Mouse (Mus musculus): ENCODE measurements at regions not wholly inside any gene's neighbourhood (a gene's known extent, or its start where the extent isn't known, plus 50 kb on each side); places are given as distances from the start of the nearest gene placed in this dataset.
A peak's percentile ranks its signal among the peaks of the same experiment; 100 is the strongest.
"Not testable (repeated sequence)": the region's sequence is repeated elsewhere in the genome, so short reads cannot be mapped to it uniquely, and the experiment has no call there.

DNA sequence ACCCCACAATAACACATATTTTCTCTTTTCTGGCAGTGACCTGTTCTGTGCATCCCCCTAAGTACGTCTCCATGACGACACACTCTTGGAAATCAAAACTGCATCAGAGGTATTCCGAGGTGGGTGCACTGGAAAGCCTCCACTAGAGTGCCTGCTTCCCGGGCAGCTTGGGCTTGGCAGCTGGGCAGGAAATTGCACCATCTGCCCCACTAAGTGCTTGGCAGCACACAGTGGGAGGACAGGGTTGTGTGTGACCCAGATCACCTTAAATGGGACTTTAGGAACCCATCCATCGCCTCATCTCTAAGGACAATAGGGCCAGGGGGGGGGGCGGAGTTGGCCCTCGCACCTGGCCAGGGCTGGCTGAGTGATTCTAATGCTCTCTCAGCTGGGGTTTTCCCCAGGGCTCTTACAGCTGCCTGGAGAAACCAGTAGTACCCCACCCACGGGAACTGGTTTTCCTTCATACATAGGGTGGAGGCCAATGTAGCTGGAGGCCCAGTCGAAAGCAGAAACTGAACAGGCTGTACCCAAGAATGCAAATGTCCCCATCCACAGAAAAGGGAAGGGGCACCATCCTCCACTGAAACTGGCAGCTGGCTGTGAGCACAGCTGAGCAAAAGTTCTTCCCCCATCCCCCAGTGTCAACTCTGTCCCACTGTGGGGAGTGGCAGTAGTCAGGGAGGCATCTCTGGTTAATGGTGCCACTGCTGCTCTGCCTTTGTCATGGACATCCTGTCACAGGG, 75.7 kb downstream of the Cryaa start:
- no peak overlapping the region for H3K27ac ChIP-seq
- no peaks in the 10 kb centered on the region for H3K27me3 ChIP-seq
- ATAC-seq (ENCODE audit: low FRiP score), result no peak
- H3K9me3 ChIP-seq, result 0 out of 2 replicates have a peak, but pooled peaks cover 5% of the 10 kb centered on the region
- no peaks in the 10 kb centered on the region for H3K4me1 ChIP-seq
- H3K36me3 ChIP-seq (replicated peaks), result no peaks in the 10 kb centered on the region
- WGBS, result 70% methylated on average over 9 of the region's 9 CpGs
- no peak overlapping the region for H3K9ac ChIP-seq
- no peak overlapping the region for H3K4me2 ChIP-seq
- H3K4me3 ChIP-seq (replicated peaks), result no peak overlapping the region

GRCm38 (mm10) chr17:31753859-31754229, 76.2 kb downstream of the Cryaa start:
- WGBS, result 51% methylated on average over 4 of the region's 4 CpGs
- H3K9ac ChIP-seq, result no peak overlapping the region
- ATAC-seq (ENCODE audit: low FRiP score), result no peak
- no peaks in the 10 kb centered on the region for H3K36me3 ChIP-seq (replicated peaks)
- no peaks in the 10 kb centered on the region for H3K27me3 ChIP-seq
- no peaks in the 10 kb centered on the region for H3K4me1 ChIP-seq
- no peak overlapping the region for H3K4me3 ChIP-seq (replicated peaks)
- no peak overlapping the region for H3K4me2 ChIP-seq
- no peak overlapping the region for H3K27ac ChIP-seq
- H3K9me3 ChIP-seq, result 0 out of 2 replicates have a peak, but pooled peaks cover 5% of the 10 kb centered on the region

DNA sequence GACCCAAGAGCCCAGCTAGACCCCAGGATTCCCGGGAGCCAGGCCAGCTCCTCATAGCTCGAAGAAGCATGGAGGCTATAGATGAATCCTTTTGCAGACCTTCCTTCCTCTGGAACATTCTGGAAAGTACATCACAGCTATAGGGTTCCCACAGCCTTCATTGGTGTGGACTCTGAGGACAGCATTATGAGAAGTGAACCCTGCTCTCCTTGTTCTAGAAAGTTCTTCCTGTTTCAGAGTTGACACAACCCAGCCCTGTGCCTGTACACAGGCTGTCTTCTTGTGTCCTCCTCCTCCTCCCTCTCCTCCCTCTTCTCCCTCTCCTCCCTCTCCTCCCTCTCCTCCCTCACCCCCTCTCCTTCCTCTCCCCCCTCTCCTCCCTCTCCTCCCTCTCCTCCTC, 82.9 kb downstream of the Cryaa start:
- no peak for ATAC-seq (ENCODE audit: low FRiP score)
- 91% methylated on average over 2 of the region's 2 CpGs for WGBS
- no peaks in the 10 kb centered on the region for H3K27me3 ChIP-seq

GRCm38 (mm10) chr17:31763078-31763477, 85.5 kb downstream of the Cryaa start:
- H3K4me2 ChIP-seq, result no peak overlapping the region
- no peaks in the 10 kb centered on the region for H3K9me3 ChIP-seq

More for the DNA sequence above, 82.9 kb downstream of the Cryaa start:
- Histone ChIP-seq H3K27ac (no peak overlapping the region), H3K9ac (no peak overlapping the region), H3K4me1 (no peaks in the 10 kb centered on the region; the same call in 1 of the 2 replicates), H3K36me3 (replicated peaks) (no peaks in the 10 kb centered on the region), H3K4me2 (no peak overlapping the region), H3K4me3 (replicated peaks) (no peak overlapping the region), H3K9me3 (0 out of 2 replicates have a peak, but pooled peaks cover 5% of the 10 kb centered on the region)

GRCm38 (mm10) chr17:31766779-31767697, 88.6 kb downstream of the Sik1 start:
- Histone ChIP-seq H3K27ac (peak overlapping the region; percentile 85), H3K9me3 (peaks cover 6% of the 10 kb centered on the region; the same call in 1 of the 2 replicates), H3K4me2 (peak overlapping the region; percentile 0; the same call in 1 of the 2 replicates), H3K27me3 (no peaks in the 10 kb centered on the region; the same call in 1 of the 2 replicates), H3K36me3 (replicated peaks) (no peaks in the 10 kb centered on the region), H3K9ac (0 out of 2 replicates have a peak overlapping the region, but pooled peaks have one; percentile 12), H3K4me1 (peaks cover 22% of the 10 kb centered on the region), H3K4me3 (replicated peaks) (no peak overlapping the region)
- ATAC-seq (ENCODE audit: low FRiP score), result peak; percentile 89
- WGBS, result 28% methylated on average over 25 of the region's 25 CpGs

More at GRCm38 (mm10) chr17:31763078-31763477, 85.5 kb downstream of the Cryaa start:
- Histone ChIP-seq H3K27ac (no peak overlapping the region), H3K4me3 (replicated peaks) (no peak overlapping the region), H3K9ac (no peak overlapping the region), H3K36me3 (replicated peaks) (no peaks in the 10 kb centered on the region), H3K27me3 (no peaks in the 10 kb centered on the region; the same call in 1 of the 2 replicates), H3K4me1 (peaks cover 20% of the 10 kb centered on the region)
- no peak for ATAC-seq (ENCODE audit: low FRiP score)
- WGBS, result 59% methylated on average over 5 of the region's 5 CpGs

DNA sequence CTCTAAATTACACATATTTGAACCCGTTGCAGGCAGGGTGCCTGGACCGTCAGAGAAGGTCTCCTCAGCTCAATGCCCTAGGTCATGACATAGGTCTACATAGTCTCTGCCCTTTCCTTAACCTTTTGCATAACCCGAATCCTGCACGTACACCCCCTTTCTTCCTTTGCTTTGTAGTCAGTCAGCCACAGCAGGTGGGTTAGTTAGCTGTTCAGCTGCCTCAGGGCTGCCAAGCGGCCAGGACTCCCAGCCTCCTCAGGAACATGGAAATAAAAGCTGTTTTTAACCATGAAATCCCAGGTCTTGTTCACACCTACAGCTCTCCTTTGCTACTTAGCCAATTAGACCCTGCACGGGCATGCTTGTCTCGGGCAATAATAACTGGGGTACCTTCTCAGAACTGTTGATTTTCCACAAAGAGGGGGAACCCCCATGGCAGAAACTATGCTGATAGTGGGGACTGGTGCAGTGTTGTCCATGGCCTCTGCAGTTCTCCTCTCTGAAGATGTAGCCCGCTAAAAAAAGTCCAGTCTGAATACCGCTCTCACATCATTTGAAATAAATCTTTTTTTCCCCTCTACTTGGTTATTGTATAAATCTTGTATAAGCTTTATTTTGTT, 83.3 kb downstream of the Sik1 start:
- no peak for ATAC-seq (ENCODE audit: low FRiP score)
- Histone ChIP-seq H3K4me1 (peaks cover 22% of the 10 kb centered on the region), H3K4me3 (replicated peaks) (no peak overlapping the region), H3K4me2 (no peak overlapping the region), H3K9ac (no peak overlapping the region), H3K36me3 (replicated peaks) (no peaks in the 10 kb centered on the region), H3K27ac (no peak overlapping the region), H3K27me3 (no peaks in the 10 kb centered on the region; the same call in 1 of the 2 replicates), H3K9me3 (peaks cover 6% of the 10 kb centered on the region; the same call in 1 of the 2 replicates)
- 55% methylated on average over 9 of the region's 9 CpGs for WGBS

DNA sequence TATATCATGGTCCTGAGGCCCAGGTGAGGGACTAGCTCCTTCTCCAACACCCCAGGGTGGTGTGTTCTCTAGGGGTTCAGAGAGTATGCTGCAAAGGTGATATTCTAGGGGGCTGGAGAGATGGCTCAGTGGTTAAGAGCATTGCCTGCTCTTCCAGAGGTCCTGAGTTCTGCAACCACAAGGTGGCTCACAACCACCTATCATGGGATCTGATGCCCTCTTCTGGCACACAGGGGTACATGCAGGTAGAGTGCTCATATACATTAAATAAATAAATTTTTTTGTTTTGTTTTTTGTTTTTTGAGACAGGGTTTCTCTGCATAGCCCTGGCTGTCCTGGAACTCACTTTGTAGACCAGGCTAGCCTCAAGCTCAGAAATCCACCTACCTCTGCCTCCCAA, 81.7 kb downstream of the Sik1 start:
- H3K4me1 ChIP-seq, result peaks cover 23% of the 10 kb centered on the region
- H3K9me3 ChIP-seq; H3K4me2 ChIP-seq; H3K27me3 ChIP-seq; H3K27ac ChIP-seq; H3K36me3 ChIP-seq (replicated peaks); H3K9ac ChIP-seq; H3K4me3 ChIP-seq (replicated peaks); ATAC-seq (ENCODE audit: low FRiP score): not testable (repeated sequence)

DNA sequence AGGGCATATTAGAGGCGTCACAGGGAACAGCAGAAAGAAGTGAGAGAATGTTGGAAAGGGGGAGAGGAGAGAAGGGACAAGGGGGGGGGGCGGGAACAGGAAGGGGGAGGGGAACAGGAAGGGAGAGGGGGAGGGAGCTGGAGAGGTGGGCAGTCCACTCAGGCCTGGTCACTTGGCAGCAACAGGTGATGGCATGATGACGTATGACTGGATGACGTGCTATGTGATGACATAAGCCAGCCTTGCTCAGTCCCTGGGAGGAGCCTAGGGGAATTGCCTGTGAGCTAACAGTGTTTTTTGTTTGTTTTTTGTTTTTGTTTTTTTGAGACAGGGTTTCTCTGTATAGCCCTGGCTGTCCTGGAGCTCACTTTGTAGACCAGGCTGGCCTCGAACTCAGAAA, 80.6 kb downstream of the Sik1 start:
- Histone ChIP-seq H3K36me3 (replicated peaks) (no peaks in the 10 kb centered on the region), H3K9me3 (peaks cover 4% of the 10 kb centered on the region; the same call in 1 of the 2 replicates), H3K4me3 (replicated peaks) (no peak overlapping the region), H3K9ac (no peak overlapping the region), H3K27ac (no peak overlapping the region), H3K27me3 (no peaks in the 10 kb centered on the region), H3K4me2 (no peak overlapping the region), H3K4me1 (peaks cover 23% of the 10 kb centered on the region)
- WGBS, result 97% methylated on average over 5 of the region's 5 CpGs
- ATAC-seq (ENCODE audit: low FRiP score), result no peak

GRCm38 (mm10) chr17:31775966-31776365, 79.6 kb downstream of the Sik1 start:
- WGBS, result 84% methylated on average over 3 of the region's 3 CpGs
- Histone ChIP-seq H3K4me3 (replicated peaks) (no peak overlapping the region), H3K27ac (no peak overlapping the region), H3K4me2 (no peak overlapping the region), H3K36me3 (replicated peaks) (no peaks in the 10 kb centered on the region), H3K4me1 (peaks cover 23% of the 10 kb centered on the region), H3K27me3 (no peaks in the 10 kb centered on the region), H3K9me3 (no peaks in the 10 kb centered on the region), H3K9ac (no peak overlapping the region)
- no peak for ATAC-seq (ENCODE audit: low FRiP score)

DNA sequence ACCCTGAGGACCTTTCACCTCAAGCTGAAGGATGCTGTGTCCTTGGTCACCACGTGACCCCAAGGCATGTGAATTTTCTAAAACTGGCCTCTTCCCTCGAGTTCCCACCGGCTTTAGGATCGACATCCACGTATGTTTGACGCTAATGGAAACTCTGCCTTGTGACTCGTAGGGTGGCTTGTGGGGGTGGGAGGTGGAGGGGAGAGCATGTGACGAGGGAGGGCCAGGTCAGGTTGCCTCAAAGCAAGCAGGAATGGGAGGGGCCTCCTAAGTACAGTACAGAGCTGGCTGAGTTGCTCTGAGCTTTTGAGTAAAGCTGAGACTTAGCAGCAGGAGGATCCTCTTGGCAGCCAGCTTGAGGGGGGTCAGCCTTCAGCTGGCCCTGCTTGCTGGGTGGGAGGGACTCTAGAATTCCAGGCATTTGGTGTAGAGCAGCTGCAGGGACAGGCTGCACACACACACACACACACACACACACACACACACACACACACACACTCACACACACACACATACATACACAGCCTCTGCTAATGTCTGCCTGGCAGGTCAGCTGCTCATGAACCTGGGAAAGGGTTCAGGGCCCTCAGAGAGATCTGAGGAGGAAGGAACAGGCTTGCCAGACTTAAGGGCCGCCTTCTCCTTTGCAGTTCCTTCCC, 78.5 kb downstream of the Sik1 start:
- Histone ChIP-seq H3K4me2 (no peak overlapping the region), H3K36me3 (replicated peaks) (no peaks in the 10 kb centered on the region), H3K27me3 (no peaks in the 10 kb centered on the region), H3K4me1 (peaks cover 20% of the 10 kb centered on the region), H3K27ac (no peak overlapping the region), H3K9ac (no peak overlapping the region), H3K4me3 (replicated peaks) (no peak overlapping the region), H3K9me3 (no peaks in the 10 kb centered on the region)
- WGBS, result 62% methylated on average over 9 of the region's 9 CpGs
- ATAC-seq (ENCODE audit: low FRiP score), result peak; percentile 17; the same call in 1 of the 2 replicates

GRCm38 (mm10) chr17:31777751-31778150, 77.9 kb downstream of the Sik1 start:
- ATAC-seq (ENCODE audit: low FRiP score), result no peak
- no peaks in the 10 kb centered on the region for H3K36me3 ChIP-seq (replicated peaks)
- no peak overlapping the region for H3K9ac ChIP-seq
- H3K27ac ChIP-seq, result no peak overlapping the region
- H3K4me3 ChIP-seq (replicated peaks), result no peak overlapping the region
- no peaks in the 10 kb centered on the region for H3K27me3 ChIP-seq
- peaks cover 16% of the 10 kb centered on the region for H3K4me1 ChIP-seq
- H3K9me3 ChIP-seq, result no peaks in the 10 kb centered on the region
- H3K4me2 ChIP-seq, result no peak overlapping the region
- 75% methylated on average over 5 of the region's 5 CpGs for whole genome bisulfite sequencing

Data from forebrain, embryonic 12.5 days (tissue).